Mouse (Mus musculus) lung, adult 2 months (tissue): ENCODE results near the gene Ubn2. TPM values are rescaled to one million over a fixed set of nuclear protein-coding genes. Genes with fewer than 3 reads are reported as not detected.
"Not testable (repeated sequence)": the region's sequence is repeated elsewhere in the genome, so short reads cannot be mapped to it uniquely, and the experiment has no call there.

ENCODE experiments used
- DNase-seq: peaks from one replicate; pipeline ENCODE4 v3.0.0; 2022
- H3K4me1 ChIP-seq: fragments of 200-500 bp; 2 replicates; pipeline ENCODE4 v1.6.1; 2011; ENCODE audit warnings: low read length; ENCODE audit not compliant: control insufficient read depth, insufficient read depth
- H3K4me3 ChIP-seq: fragments of 200-500 bp; replicated peaks from 2 replicates; pipeline ENCODE3; 2011; ENCODE audit warnings: low read depth, mild to moderate bottlenecking, control low read depth, low read length; ENCODE audit errors: extremely low read depth
- CTCF ChIP-seq: fragments of 200-500 bp; IDR thresholded peaks from 2 replicates; pipeline ENCODE4 v1.5.1; 2011; ENCODE audit warnings: mild to moderate bottlenecking, low read length, control low read depth; ENCODE audit not compliant: insufficient read depth
- POLR2A ChIP-seq: fragments of 200-500 bp; IDR thresholded peaks from 2 replicates; pipeline ENCODE4 v1.6.1; 2011; ENCODE audit warnings: low read depth, mild to moderate bottlenecking, control low read depth, low read length, borderline replicate concordance; ENCODE audit errors: extremely low read depth
- WGBS: fragments of 180-500 bp; shearing (Covaris S2); methylation state at CpG from one replicate; pipeline ENCODE4 v1.1.7; 2018; 5-methylcytosine and 5-hydroxymethylcytosine counted together
- polyA plus RNA-seq: library from polyadenylated mRNA; depleted of rRNA; stranded (reverse); fragments of >200 nt; gene quantifications from 2 replicates; pipeline ENCODE4 v1.2.3, GENCODE M21; 2012; rRNA removed

Gene Ubn2
- polyA plus RNA-seq: 6.1 and 7.8 TPM in 2 replicates

GRCm38 (mm10) chr6:38433261-38434033, at the start of gene Ubn2:
Ubn2 (plus strand) TSS chr6:38433950.
- peak within 1 kb of the TSS; percentile 95 for H3K4me3 ChIP-seq
- TF ChIP-seq POLR2A: peak; percentile 59
- TF ChIP-seq CTCF: no peak
- DNase-seq: peak; percentile 95
- WGBS: under 1% methylated on average over 64 of the region's 64 CpGs
- H3K4me1 ChIP-seq: no peaks in the 10 kb centered on the region; the same call in 1 of the 2 replicates

- no peak for DNase-seq
- TF ChIP-seq POLR2A (no peak), CTCF (peak; percentile 40; the same call in 1 of the 2 replicates)
- 81% methylated on average over 3 of the region's 3 CpGs for WGBS
- Histone ChIP-seq H3K4me1 (no peaks in the 10 kb centered on the region), H3K4me3 (no peak overlapping the region)
Observed at GRCm38 (mm10) chr6:38389671-38390070, 44.1 kb upstream of the Ubn2 start.

- DNase-seq, H3K4me1 ChIP-seq: not testable (repeated sequence)
- peak overlapping the region; percentile 28 for H3K4me3 ChIP-seq
- WGBS: 76% methylated on average over 5 of the region's 5 CpGs
Observed at GRCm38 (mm10) chr6:38432457-38432856, 1.3 kb upstream of the Ubn2 start.

- DNase-seq: peak; percentile 66
- H3K4me1 ChIP-seq: no peaks in the 10 kb centered on the region; the same call in 1 of the 2 replicates
- under 1% methylated on average over 114 of the region's 118 CpGs for WGBS
- H3K4me3 ChIP-seq: peak overlapping the region; percentile 95
- TF ChIP-seq POLR2A: no peak
- no peak for TF ChIP-seq CTCF
Observed at GRCm38 (mm10) chr6:38434055-38435023, 589 bp downstream of the Ubn2 start.

- DNase-seq: no peak
- TF ChIP-seq POLR2A: no peak
- TF ChIP-seq CTCF: no peak
- H3K4me3 ChIP-seq: no peak overlapping the region
- WGBS: 50% methylated on average over 3 of the region's 3 CpGs
- H3K4me1 ChIP-seq: no peaks in the 10 kb centered on the region
Observed at GRCm38 (mm10) chr6:38443842-38444241, 10.1 kb downstream of the Ubn2 start.

GRCm38 (mm10) chr6:38448295-38448694, 14.5 kb downstream of the Ubn2 start:
- TF ChIP-seq CTCF (no peak), POLR2A (no peak)
- H3K4me1 ChIP-seq: no peaks in the 10 kb centered on the region
- no peak for DNase-seq
- WGBS: 81% methylated on average over 2 of the region's 2 CpGs
- H3K4me3 ChIP-seq: no peak overlapping the region

- TF ChIP-seq CTCF (no peak), POLR2A (no peak)
- Histone ChIP-seq H3K4me1 (no peaks in the 10 kb centered on the region), H3K4me3 (no peak overlapping the region)
- no peak for DNase-seq
- 95% methylated on average over 4 of the region's 4 CpGs for WGBS
Observed at GRCm38 (mm10) chr6:38453049-38453448, 19.3 kb downstream of the Ubn2 start.

GRCm38 (mm10) chr6:38456425-38456824, 22.7 kb downstream of the Ubn2 start:
- H3K4me1 ChIP-seq, H3K4me3 ChIP-seq, DNase-seq: not testable (repeated sequence)

GRCm38 (mm10) chr6:38458075-38458474, 24.3 kb downstream of the Ubn2 start:
- DNase-seq: no peak
- Histone ChIP-seq H3K4me3 (no peak overlapping the region), H3K4me1 (no peaks in the 10 kb centered on the region)
- WGBS: 87% methylated on average over 3 of the region's 3 CpGs
- TF ChIP-seq CTCF (no peak), POLR2A (no peak)
